Comparison of ENCODE assay signal across 9 mouse cellular contexts in genomic region chr19:34856021-34856651, GRCm38 (mm10). TPM values are rescaled to one million over a fixed set of nuclear protein-coding genes. Genes with fewer than 3 reads are reported as not detected.
DNase-seq lines count a peak whose midpoint lies in the region; ATAC-seq lines count a peak whose summit lies in the region.
"Had no signal": no experiment of that assay in that cellular context is flagged by ENCODE, and none has a peak within 500 bp of the region (broad histone marks: within the 10 kb centered on the region; RNA-seq: fewer than 3 reads in every experiment).

No protein-coding gene starts in this region.

- DNase-seq in forebrain, embryonic 14.5 days (ENCODE audit: low spot score) = peak; percentile 8
- DNase-seq in forebrain, embryonic 10.5 days (ENCODE audit: extremely low spot score, low spot score) = no peak
- peak; percentile 28 for DNase-seq in midbrain, embryonic 14.5 days
- DNase-seq in midbrain, embryonic 10.5 days (ENCODE audit: low spot score) = no peak
- peak; percentile 71 to 75 for DNase-seq in heart, adult 18-20 months
- no peak for DNase-seq in frontal cortex, postnatal 25 days (ENCODE audit: low spot score in 2 of 2)
- no peak for DNase-seq in ovary, adult 18-20 months (ENCODE audit: low spot score)

- 81% methylated on average over 12 of the region's 12 CpGs for whole genome bisulfite sequencing in forebrain, embryonic 14.5 days
- WGBS in forebrain, embryonic 10.5 days = 93% methylated on average over 12 of the region's 12 CpGs
- WGBS in midbrain, embryonic 14.5 days = 83% methylated on average over 12 of the region's 12 CpGs
- WGBS in midbrain, embryonic 10.5 days = 92% methylated on average over 12 of the region's 12 CpGs
- 32% methylated on average over 12 of the region's 12 CpGs for WGBS in lung, embryonic 15.5 days

- no peaks in the 10 kb centered on the region for H3K27me3 ChIP-seq in forebrain, embryonic 14.5 days (replicated peaks; ENCODE audit: control insufficient read depth, insufficient read depth, low read length)
- H3K27me3 ChIP-seq in forebrain, embryonic 10.5 days (ENCODE audit: poor library complexity, severe bottlenecking) = no peaks in the 10 kb centered on the region
- H3K27me3 ChIP-seq in midbrain, embryonic 14.5 days (ENCODE audit: control insufficient read depth, insufficient read depth, low read length) = no peaks in the 10 kb centered on the region
- H3K27me3 ChIP-seq in midbrain, embryonic 10.5 days (ENCODE audit: low read depth, poor library complexity, severe bottlenecking) = no peaks in the 10 kb centered on the region
- no peaks in the 10 kb centered on the region for H3K27me3 ChIP-seq in lung, embryonic 15.5 days
- H3K27me3 ChIP-seq: hindbrain, embryonic 12.5 days had no signal

- H3K36me3 ChIP-seq in forebrain, embryonic 14.5 days (ENCODE audit: control insufficient read depth, insufficient read depth, low read length) = no peaks in the 10 kb centered on the region
- H3K36me3 ChIP-seq in forebrain, embryonic 10.5 days (replicated peaks) = no peaks in the 10 kb centered on the region
- no peaks in the 10 kb centered on the region for H3K36me3 ChIP-seq in midbrain, embryonic 14.5 days (ENCODE audit: control insufficient read depth, insufficient read depth, low read length)
- H3K36me3 ChIP-seq in midbrain, embryonic 10.5 days = no peaks in the 10 kb centered on the region
- H3K36me3 ChIP-seq in lung, embryonic 15.5 days = no peaks in the 10 kb centered on the region
- H3K36me3 ChIP-seq: hindbrain, embryonic 12.5 days had no signal

- no peak overlapping the region for H3K27ac ChIP-seq in forebrain, embryonic 14.5 days (ENCODE audit: low read depth, low read length)
- no peak overlapping the region for H3K27ac ChIP-seq in forebrain, embryonic 10.5 days
- H3K27ac ChIP-seq in midbrain, embryonic 14.5 days (replicated peaks; ENCODE audit: low read depth, low read length) = no peak overlapping the region
- no peak overlapping the region for H3K27ac ChIP-seq in midbrain, embryonic 10.5 days (replicated peaks)
- peak overlapping the region; percentile 27; the same call in 1 of the 2 replicates for H3K27ac ChIP-seq in lung, embryonic 15.5 days
- H3K27ac ChIP-seq: hindbrain, embryonic 12.5 days had no signal

- H3K4me1 ChIP-seq in forebrain, embryonic 14.5 days (ENCODE audit: control insufficient read depth, insufficient read depth, low read length) = no peaks in the 10 kb centered on the region
- peaks cover 14% of the 10 kb centered on the region for H3K4me1 ChIP-seq in forebrain, embryonic 10.5 days
- H3K4me1 ChIP-seq in midbrain, embryonic 14.5 days (ENCODE audit: control insufficient read depth, insufficient read depth, low read length) = no peaks in the 10 kb centered on the region
- peaks cover 8% of the 10 kb centered on the region for H3K4me1 ChIP-seq in midbrain, embryonic 10.5 days
- peaks cover 13% of the 10 kb centered on the region for H3K4me1 ChIP-seq in lung, embryonic 15.5 days
- H3K4me1 ChIP-seq: hindbrain, embryonic 12.5 days had no signal

- H3K4me2 ChIP-seq in forebrain, embryonic 14.5 days (ENCODE audit: low read length) = no peak overlapping the region
- no peak overlapping the region for H3K4me2 ChIP-seq in midbrain, embryonic 14.5 days (ENCODE audit: low read length)
- no peak overlapping the region for H3K4me2 ChIP-seq in lung, embryonic 15.5 days
- H3K4me2 ChIP-seq: hindbrain, embryonic 12.5 days had no signal

- H3K9ac ChIP-seq in forebrain, embryonic 14.5 days (ENCODE audit: low read length) = no peak overlapping the region
- H3K9ac ChIP-seq in midbrain, embryonic 14.5 days (replicated peaks; ENCODE audit: low read length) = no peak overlapping the region
- no peak overlapping the region for H3K9ac ChIP-seq in lung, embryonic 15.5 days
- H3K9ac ChIP-seq: hindbrain, embryonic 12.5 days had no signal

- 0 out of 2 replicates have a peak, but pooled peaks have one; percentile 11 for ATAC-seq in forebrain, embryonic 14.5 days
- ATAC-seq in midbrain, embryonic 14.5 days (ENCODE audit: low FRiP score, low TSS enrichment) = no peak
- no peak for ATAC-seq in lung, embryonic 15.5 days (ENCODE audit: borderline replicate concordance, extremely low read depth, low FRiP score, low TSS enrichment)

- no peaks in the 10 kb centered on the region for H3K9me3 ChIP-seq in forebrain, embryonic 14.5 days (replicated peaks; ENCODE audit: control insufficient read depth, low read length)
- H3K9me3 ChIP-seq in forebrain, embryonic 10.5 days = no peaks in the 10 kb centered on the region
- no peaks in the 10 kb centered on the region for H3K9me3 ChIP-seq in midbrain, embryonic 14.5 days (ENCODE audit: control insufficient read depth, low read length)
- H3K9me3 ChIP-seq in midbrain, embryonic 10.5 days (replicated peaks) = no peaks in the 10 kb centered on the region
- H3K9me3 ChIP-seq in lung, embryonic 15.5 days = no peaks in the 10 kb centered on the region
- H3K9me3 ChIP-seq: hindbrain, embryonic 12.5 days had no signal

- no peak overlapping the region for H3K4me3 ChIP-seq in forebrain, embryonic 14.5 days (ENCODE audit: low read depth, low read length)
- no peak overlapping the region for H3K4me3 ChIP-seq in forebrain, embryonic 10.5 days
- H3K4me3 ChIP-seq in midbrain, embryonic 14.5 days (replicated peaks; ENCODE audit: low read depth, low read length) = no peak overlapping the region
- no peak overlapping the region for H3K4me3 ChIP-seq in midbrain, embryonic 10.5 days
- no peak overlapping the region for H3K4me3 ChIP-seq in lung, embryonic 15.5 days
- H3K4me3 ChIP-seq: hindbrain, embryonic 12.5 days had no signal

RNA-seq across cellular contexts. Expression of gene Pank1, which starts 23.1 kb away (rescaled TPM):
- polyA plus RNA-seq in forebrain, embryonic 14.5 days (2014; fragmentation: Nextera tagmentation; extraction: Ambion mirVana) = 6.1 and 7.0 TPM in 2 replicates
- polyA plus RNA-seq in forebrain, embryonic 10.5 days (2016; fragmentation: Nextera tagmentation; extraction: Ambion mirVana) = 7.3 TPM in 2 replicates
- 10.5 and 10.7 TPM in 2 replicates for polyA plus RNA-seq in midbrain, embryonic 14.5 days (2014; fragmentation: Nextera tagmentation; extraction: Ambion mirVana)
- 6.3 and 6.5 TPM in 2 replicates for polyA plus RNA-seq in midbrain, embryonic 10.5 days (2016; fragmentation: Nextera tagmentation; extraction: Ambion mirVana)
- total RNA-seq in heart, adult 18-20 months (2021) = 10 to 100 TPM; 41.2 to 47.1 TPM
- polyA plus RNA-seq in lung, embryonic 15.5 days (2015; fragmentation: Nextera tagmentation; extraction: Ambion mirVana) = 7.8 and 8.8 TPM in 2 replicates

Comparison
In these comparisons a context has a peak if more than half of its experiments do, and no peak if none do; other contexts are left out.
1. DNase-seq: peak in forebrain, embryonic 14.5 days (single experiment), midbrain, embryonic 14.5 days (single experiment) and heart, adult 18-20 months (2 of 2); none in forebrain, embryonic 10.5 days (single experiment), midbrain, embryonic 10.5 days (single experiment), frontal cortex, postnatal 25 days (0 of 2) and ovary, adult 18-20 months (single experiment).